Mouse (Mus musculus): Measurements from ENCODE around the gene Gm10053. TPM values are rescaled to one million over a fixed set of nuclear protein-coding genes. Genes with fewer than 3 reads are reported as not detected.

The Gm10053 gene
- polyA plus RNA-seq, 1 experiment from 2014 or later, result 249 TPM

GRCm38 (mm10) chr19:24907655-24908054 lies 32.2 kb downstream of the Gm10053 start:
- no peak overlapping the region for H3K4me3 ChIP-seq (ENCODE audit: low read depth, low read length)
- H3K4me2 ChIP-seq (ENCODE audit: low read depth, low read length, severe bottlenecking), result no peak overlapping the region
- peaks cover 4% of the 10 kb centered on the region; the same call in 1 of the 2 replicates for H3K27me3 ChIP-seq (ENCODE audit: control insufficient read depth, insufficient read depth, low read length)
- H3K36me3 ChIP-seq (ENCODE audit: control insufficient read depth, insufficient read depth, low read length), result no peaks in the 10 kb centered on the region
- ATAC-seq (replicated peaks; ENCODE audit: low FRiP score) (no peak), DNase-seq (ENCODE audit: low spot score) (no peak)
- no peak overlapping the region for H3K9ac ChIP-seq (ENCODE audit: low read length)
- no peaks in the 10 kb centered on the region for H3K4me1 ChIP-seq (replicated peaks; ENCODE audit: control insufficient read depth, insufficient read depth, low read length)
- H3K9me3 ChIP-seq (ENCODE audit: control insufficient read depth, low read length), result no peaks in the 10 kb centered on the region
- no peak overlapping the region for H3K27ac ChIP-seq (ENCODE audit: low read depth, low read length)
- WGBS, result 89% methylated on average over 3 of the region's 6 CpGs

- no peaks in the 10 kb centered on the region for H3K36me3 ChIP-seq (ENCODE audit: control insufficient read depth, insufficient read depth, low read length)
- DNase-seq (ENCODE audit: low spot score), result no peak
- 90% methylated on average over 3 of the region's 3 CpGs for WGBS
- no peaks in the 10 kb centered on the region for H3K9me3 ChIP-seq (ENCODE audit: control insufficient read depth, low read length)
- H3K27me3 ChIP-seq (ENCODE audit: control insufficient read depth, insufficient read depth, low read length), result no peaks in the 10 kb centered on the region
- H3K9ac ChIP-seq (ENCODE audit: low read length), result no peak overlapping the region
- no peak overlapping the region for H3K27ac ChIP-seq (ENCODE audit: low read depth, low read length)
- no peak for ATAC-seq (replicated peaks; ENCODE audit: low FRiP score)
- no peaks in the 10 kb centered on the region for H3K4me1 ChIP-seq (replicated peaks; ENCODE audit: control insufficient read depth, insufficient read depth, low read length)
- no peak overlapping the region for H3K4me2 ChIP-seq (ENCODE audit: low read depth, low read length, severe bottlenecking)
- H3K4me3 ChIP-seq (ENCODE audit: low read depth, low read length), result no peak overlapping the region
Observed at GRCm38 (mm10) chr19:24908385-24909155, 33.1 kb downstream of the Gm10053 start.

- Histone ChIP-seq H3K36me3 (ENCODE audit: control insufficient read depth, insufficient read depth, low read length) (no peaks in the 10 kb centered on the region), H3K4me1 (replicated peaks; ENCODE audit: control insufficient read depth, insufficient read depth, low read length) (no peaks in the 10 kb centered on the region), H3K4me3 (ENCODE audit: low read depth, low read length) (no peak overlapping the region), H3K9ac (ENCODE audit: low read length) (no peak overlapping the region), H3K9me3 (ENCODE audit: control insufficient read depth, low read length) (no peaks in the 10 kb centered on the region), H3K4me2 (ENCODE audit: low read depth, low read length, severe bottlenecking) (no peak overlapping the region), H3K27ac (ENCODE audit: low read depth, low read length) (no peak overlapping the region), H3K27me3 (ENCODE audit: control insufficient read depth, insufficient read depth, low read length) (no peaks in the 10 kb centered on the region)
- ATAC-seq (replicated peaks; ENCODE audit: low FRiP score) (no peak), DNase-seq (ENCODE audit: low spot score) (no peak)
- WGBS, result 88% methylated on average over 5 of the region's 5 CpGs
Observed at GRCm38 (mm10) chr19:24920866-24921265, 45.4 kb downstream of the Gm10053 start.

Other genes with a start within 250 kb of the Gm10053 start
- gene Tmem252, start 201.7 kb upstream of the Gm10053 start, polyA plus RNA-seq (2014; fragmentation: Nextera tagmentation; extraction: Ambion mirVana), result 0.69 and 0.83 TPM in 2 replicates
- 0.11 and 0.35 TPM in 2 replicates for gene Pgm5, start 13.8 kb upstream of the Gm10053 start, polyA plus RNA-seq (2014; fragmentation: Nextera tagmentation; extraction: Ambion mirVana)
- gene Foxd4, start 25.5 kb downstream of the Gm10053 start, polyA plus RNA-seq (2014; fragmentation: Nextera tagmentation; extraction: Ambion mirVana), result not detected in 2 replicates
- 21.6 and 22.2 TPM in 2 replicates for gene Cbwd1, start 85.9 kb downstream of the Gm10053 start, polyA plus RNA-seq (2014; fragmentation: Nextera tagmentation; extraction: Ambion mirVana)
- gene Dock8, start 123.8 kb downstream of the Gm10053 start, polyA plus RNA-seq (2014; fragmentation: Nextera tagmentation; extraction: Ambion mirVana), result 1.3 and 1.6 TPM in 2 replicates

Data from forebrain, embryonic 11.5 days (tissue).